Mouse (Mus musculus): ENCODE measurements around the gene D8Ertd738e. TPM values are rescaled to one million over a fixed set of nuclear protein-coding genes. Genes with fewer than 3 reads are reported as not detected.

D8Ertd738e gene
- 251 and 255 TPM in 2 replicates for total RNA-seq (2021)
- long read RNA-seq, experiment 1, transcript D8Ertd738e-201 (3 exons, 616 nt) = major isoform, 276 of 285 reads
- long read RNA-seq, experiment 1, partial matches to known transcripts = 5 of 285 reads
- long read RNA-seq, experiment 1, other reads (novel, unspliced or antisense) = 4 of 285 reads
- long read RNA-seq, experiment 2, transcript D8Ertd738e-201 (3 exons, 616 nt) = major isoform, 354 of 373 reads
- long read RNA-seq, experiment 2, partial matches to known transcripts = 16 of 373 reads
- long read RNA-seq, experiment 2, other reads (novel, unspliced or antisense) = 3 of 373 reads

DNA sequence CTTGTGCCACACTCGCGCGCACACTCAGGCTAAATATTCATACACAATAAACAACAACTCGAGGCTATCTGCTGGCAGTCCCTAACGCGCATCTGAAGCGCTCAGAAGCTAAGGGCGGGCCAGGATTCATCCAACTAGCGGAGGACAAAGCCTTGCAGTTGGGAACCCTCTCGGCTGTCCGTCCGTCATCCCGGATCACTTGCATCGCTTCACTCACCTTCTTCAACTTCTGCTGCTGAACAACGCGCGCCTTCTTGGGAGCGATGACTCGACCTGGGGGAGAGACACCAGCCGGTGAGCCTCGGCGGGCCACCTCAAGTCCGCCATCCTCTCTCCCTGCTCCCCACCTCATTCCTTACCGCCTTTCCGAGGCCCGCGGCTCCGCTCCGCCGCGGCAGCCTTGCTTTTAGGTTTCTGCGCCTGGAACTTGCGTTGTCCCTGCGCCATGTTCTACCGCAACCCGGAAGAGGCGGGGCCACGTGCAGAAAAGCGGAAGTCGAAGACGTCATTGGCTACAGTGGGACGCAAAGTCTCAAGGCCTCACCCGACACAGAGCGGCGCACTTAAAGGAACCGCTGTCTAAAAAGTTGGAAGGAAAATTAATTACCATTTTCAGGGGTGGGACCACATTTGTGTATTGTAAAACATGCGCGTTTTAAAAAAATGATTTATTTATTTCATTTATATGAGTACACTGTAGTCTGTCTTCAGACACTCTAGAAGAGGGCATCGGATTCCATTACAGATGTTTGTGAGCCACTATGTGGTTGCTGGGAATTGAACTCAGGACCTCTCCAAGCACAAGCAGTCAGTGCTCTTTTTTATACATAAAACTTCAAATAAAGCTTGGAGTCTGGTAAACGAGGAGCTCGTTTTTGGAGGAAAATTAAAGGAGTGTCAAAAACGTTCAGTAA is at the start of gene D8Ertd738e:
D8Ertd738e (minus strand) TSS at position 463 of the 914 bp plus-strand sequence.
- DNase-seq = peak; percentile 92

GRCm38 (mm10) chr8:84297029-84297785 is 47.7 kb upstream of the D8Ertd738e start:
- DNase-seq = no peak

- DNase-seq = peak; percentile 61
Measured at GRCm38 (mm10) chr8:84291688-84292087, 42.2 kb upstream of the D8Ertd738e start.

DNA sequence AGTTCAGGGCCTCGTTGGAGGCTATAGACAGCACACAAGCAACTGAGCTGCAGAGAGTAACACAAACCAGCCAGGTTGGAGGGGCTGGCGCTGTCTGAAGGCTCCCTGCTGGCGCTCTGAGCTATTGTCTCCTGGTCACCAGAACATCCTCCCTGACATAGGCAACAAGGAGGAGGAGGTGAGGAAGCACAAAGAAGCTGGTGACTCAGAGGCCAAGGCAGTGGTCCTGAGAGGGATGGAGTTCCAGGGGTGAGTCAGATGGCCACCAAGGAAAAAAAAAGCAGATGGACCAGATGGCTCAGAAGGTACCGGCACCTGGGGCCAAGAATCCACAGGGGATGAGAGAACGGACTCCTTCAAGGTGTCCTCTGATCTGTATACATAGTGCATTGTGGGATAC is 41.6 kb upstream of the D8Ertd738e start:
- DNase-seq = no peak

- peak; percentile 34 for DNase-seq
Measured at GRCm38 (mm10) chr8:84288892-84289291, 39.4 kb upstream of the D8Ertd738e start.

- DNase-seq = peak; percentile 60
Measured at GRCm38 (mm10) chr8:84285665-84286064, 36.1 kb upstream of the D8Ertd738e start.

GRCm38 (mm10) chr8:84284608-84285063 is 35.1 kb upstream of the D8Ertd738e start:
- DNase-seq = no peak

DNA sequence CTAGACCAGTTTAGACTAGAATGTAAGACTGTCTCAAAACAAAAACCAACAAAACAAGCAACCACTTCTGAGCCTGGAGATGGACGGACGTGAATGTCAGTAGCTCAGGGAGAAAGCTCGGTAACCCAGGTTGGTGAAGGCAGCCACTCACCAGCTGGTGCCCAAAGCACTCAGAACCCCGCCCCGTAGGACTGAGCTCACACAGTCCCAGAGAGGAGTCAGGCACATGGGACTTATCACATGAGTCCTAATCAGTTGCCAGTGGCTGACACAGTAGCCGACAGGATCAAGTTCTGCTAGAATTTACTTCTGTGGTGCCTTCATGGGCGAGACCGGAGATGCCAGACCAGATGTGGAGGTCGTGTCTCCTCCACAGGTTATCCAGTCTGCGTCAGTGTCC is 31.3 kb upstream of the D8Ertd738e start:
- DNase-seq = no peak

DNA sequence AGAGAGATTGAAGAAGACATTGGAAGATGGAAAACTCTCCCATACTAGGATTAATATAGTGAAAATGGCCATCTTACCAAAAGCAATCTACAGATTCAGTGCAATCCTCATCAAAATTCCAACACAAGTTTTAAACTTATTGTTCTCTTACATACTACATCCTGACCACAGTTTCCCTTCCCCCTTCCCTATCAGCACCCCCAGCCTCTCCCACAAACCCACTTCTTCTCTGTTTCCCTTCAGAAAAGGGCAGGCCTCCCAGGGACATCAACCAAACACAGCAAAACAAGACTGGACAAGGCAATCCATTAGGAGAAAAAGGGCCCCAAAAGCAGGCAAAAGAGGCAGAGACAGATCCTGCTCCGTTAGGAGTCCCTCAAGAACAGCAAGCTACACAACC is 26.9 kb upstream of the D8Ertd738e start:
- no peak for DNase-seq

DNA sequence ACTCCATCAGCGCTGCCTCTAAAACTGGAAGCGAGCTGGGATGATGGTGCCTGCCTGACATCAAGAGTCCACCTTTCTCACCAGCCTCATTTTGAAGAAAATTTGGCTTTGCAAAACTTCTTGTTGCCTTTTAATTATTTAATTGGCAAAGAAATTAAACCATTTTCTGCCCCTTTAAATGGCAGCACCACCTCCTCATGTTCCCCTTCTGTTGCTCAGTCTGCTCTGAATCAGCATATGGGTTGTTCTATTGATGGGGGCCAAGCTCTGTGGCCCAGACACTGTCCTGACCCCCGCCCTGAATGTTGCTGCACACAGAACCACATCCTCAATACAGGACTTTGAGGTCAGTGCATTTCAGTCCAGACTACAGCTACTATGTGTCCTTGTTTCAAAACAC is 24.4 kb upstream of the D8Ertd738e start:
- no peak for DNase-seq

DNA sequence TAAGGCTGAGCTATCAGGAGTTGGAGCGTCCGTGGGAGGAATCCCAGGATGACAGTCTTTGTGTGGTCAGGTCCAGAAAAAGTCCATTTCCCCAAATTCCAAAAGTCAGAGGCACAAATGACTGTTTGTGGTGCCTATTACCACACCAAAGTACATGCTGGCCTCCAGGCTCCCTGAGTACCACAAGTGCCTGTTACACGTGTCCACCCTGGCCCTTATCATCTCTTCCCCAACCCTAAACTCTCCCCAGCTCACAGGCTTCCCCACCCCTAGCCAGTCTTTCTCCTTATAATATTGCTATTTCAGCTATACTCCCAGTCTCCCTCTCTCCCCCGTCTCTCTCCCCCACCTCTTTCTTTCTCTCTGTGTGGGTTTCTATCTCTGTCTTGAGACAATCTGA is 22.8 kb upstream of the D8Ertd738e start:
- DNase-seq = no peak

GRCm38 (mm10) chr8:84269950-84270773 is 20.6 kb upstream of the D8Ertd738e start, which contains the start of gene Ccdc130:
TSS of gene Ccdc130 (minus strand) at chr8:84270380.
- peak; percentile 100 for DNase-seq

- no peak for DNase-seq
Measured at GRCm38 (mm10) chr8:84261098-84261497, 11.6 kb upstream of the D8Ertd738e start.

GRCm38 (mm10) chr8:84256822-84257610 is 7.5 kb upstream of the D8Ertd738e start, which contains the start of gene Mri1:
TSS of gene Mri1 (minus strand) at chr8:84257326.
- peak; percentile 91 for DNase-seq

DNA sequence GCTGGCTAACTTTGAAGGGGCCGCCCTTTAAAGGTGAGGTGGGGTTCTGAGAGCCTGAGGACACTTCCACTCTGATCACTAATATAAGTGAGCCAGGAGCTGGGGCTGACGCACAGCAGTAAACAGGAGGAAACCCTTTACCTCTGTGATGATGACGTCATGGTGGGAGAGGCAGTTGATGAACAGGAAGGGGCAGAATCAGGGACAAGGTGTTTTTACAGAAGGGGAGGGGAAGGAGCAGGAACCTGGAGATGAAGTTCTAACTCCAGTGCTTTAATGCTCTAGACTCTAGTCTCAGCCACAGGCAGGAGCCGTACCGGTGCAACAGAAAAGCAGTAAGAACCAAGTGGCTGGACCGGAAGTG is 6.9 kb upstream of the D8Ertd738e start:
- DNase-seq = no peak

GRCm38 (mm10) chr8:84255858-84256257 is 6.3 kb upstream of the D8Ertd738e start:
- DNase-seq = no peak

GRCm38 (mm10) chr8:84241821-84242220 is 7.7 kb downstream of the D8Ertd738e start:
- DNase-seq = no peak

DNA sequence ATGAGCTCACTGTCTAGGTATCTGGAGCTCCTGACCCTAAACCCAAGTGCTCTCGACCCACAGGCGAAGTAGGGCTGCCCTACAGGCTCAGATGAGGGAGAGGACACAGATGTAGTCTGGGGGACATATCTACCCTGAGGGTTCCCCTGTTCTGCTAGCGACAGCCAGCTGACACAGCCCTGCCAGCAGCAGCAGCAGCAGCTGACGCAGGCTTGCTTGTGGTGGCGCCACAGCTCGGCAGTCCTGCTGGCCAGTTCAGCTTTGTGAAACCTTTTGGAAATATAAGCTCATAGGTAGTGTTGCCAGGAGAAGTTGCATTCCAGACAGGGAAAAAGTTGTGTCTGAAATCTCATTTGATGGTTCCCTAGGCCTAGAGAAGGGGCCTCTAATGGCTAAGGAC is 8.4 kb downstream of the D8Ertd738e start:
- no peak for DNase-seq

DNA sequence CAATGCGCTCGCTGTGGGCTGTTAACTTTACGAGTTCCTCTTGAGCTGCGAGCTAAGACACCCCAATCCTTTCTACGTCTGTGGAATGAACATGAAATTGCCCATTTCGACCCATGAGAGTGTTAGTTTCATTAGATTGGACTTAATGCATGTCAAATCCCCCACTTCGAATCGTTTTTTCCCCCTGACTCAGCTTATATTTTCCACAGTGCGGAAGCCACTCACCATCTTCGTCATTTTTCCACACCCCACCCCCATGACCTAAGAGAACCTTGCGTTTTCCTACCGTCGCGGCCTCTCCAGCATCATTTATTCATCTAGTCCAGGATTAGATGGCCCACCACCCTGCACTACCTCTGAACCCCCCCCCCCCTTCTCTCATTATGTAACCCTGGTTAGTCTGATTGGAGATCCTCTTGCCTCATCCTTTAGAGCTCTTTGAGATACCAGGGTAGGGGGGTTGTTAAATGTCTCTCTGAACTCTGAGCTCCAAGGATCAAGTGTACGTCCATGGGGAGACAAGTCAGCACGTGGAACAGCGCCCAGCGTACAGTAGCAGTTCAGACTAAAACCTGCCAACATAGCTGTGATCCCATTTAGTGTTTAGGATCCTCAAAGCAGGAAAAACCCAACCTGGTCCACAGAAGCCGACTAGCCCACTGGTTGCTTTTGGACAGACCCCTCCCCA is 11.8 kb downstream of the D8Ertd738e start:
- peak; percentile 42 for DNase-seq

GRCm38 (mm10) chr8:84236998-84237473 is 12.5 kb downstream of the D8Ertd738e start, which contains the start of gene Zswim4:
TSS of gene Zswim4 (minus strand) at chr8:84237055.
- DNase-seq = peak; percentile 97
